Mouse (Mus musculus): ENCODE measurements around the gene Ndufa6. TPM values are rescaled to one million over a fixed set of nuclear protein-coding genes. Genes with fewer than 3 reads are reported as not detected.

The Ndufa6 gene
- polyA plus RNA-seq, 1 experiment from 2014 or later, result 420 TPM

DNA sequence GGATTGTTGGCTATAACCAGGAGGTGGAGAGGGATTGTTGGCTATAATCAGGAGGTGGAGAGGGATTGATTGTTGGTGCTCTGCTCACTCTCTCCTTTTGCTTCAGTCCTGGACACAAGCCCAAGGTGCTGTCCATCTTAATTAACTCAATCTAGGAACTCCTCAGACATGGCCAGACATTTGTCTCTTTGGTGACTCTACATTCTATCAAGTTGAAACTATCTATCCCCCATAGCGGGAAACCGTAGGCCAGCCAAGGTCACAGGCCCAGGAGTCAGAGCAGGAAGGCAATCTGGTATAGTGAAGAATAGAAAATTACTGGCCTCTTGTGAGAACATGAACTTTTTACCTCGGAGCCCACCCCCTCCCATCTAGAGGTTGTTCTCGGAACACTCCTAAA, 8.1 kb upstream of the Ndufa6 start:
- no peaks in the 10 kb centered on the region for H3K27me3 ChIP-seq (replicated peaks)
- WGBS, result 74% methylated on average over 4 of the region's 4 CpGs
- H3K4me2 ChIP-seq, result no peak overlapping the region
- no peak overlapping the region for H3K4me3 ChIP-seq (replicated peaks)
- no peaks in the 10 kb centered on the region for H3K36me3 ChIP-seq
- H3K27ac ChIP-seq, result no peak overlapping the region
- ATAC-seq (ENCODE audit: insufficient read depth, low FRiP score, low read depth), result no peak
- no peak overlapping the region for H3K9ac ChIP-seq
- H3K4me1 ChIP-seq, result peaks cover 7% of the 10 kb centered on the region
- no peaks in the 10 kb centered on the region for H3K9me3 ChIP-seq

- Histone ChIP-seq H3K4me1 (peaks cover 7% of the 10 kb centered on the region), H3K9me3 (no peaks in the 10 kb centered on the region), H3K27ac (peak overlapping the region; percentile 65; the same call in 1 of the 2 replicates), H3K4me2 (no peak overlapping the region), H3K36me3 (no peaks in the 10 kb centered on the region), H3K9ac (no peak overlapping the region), H3K27me3 (replicated peaks) (no peaks in the 10 kb centered on the region), H3K4me3 (replicated peaks) (no peak overlapping the region)
- 63% methylated on average over 11 of the region's 11 CpGs for WGBS
- ATAC-seq (ENCODE audit: insufficient read depth, low FRiP score, low read depth), result peak; percentile 80; the same call in 1 of the 2 replicates
Measured at GRCm38 (mm10) chr15:82361459-82362018, 7.4 kb upstream of the Ndufa6 start.

- Histone ChIP-seq H3K36me3 (no peaks in the 10 kb centered on the region), H3K4me1 (peaks cover 11% of the 10 kb centered on the region), H3K27me3 (replicated peaks) (no peaks in the 10 kb centered on the region), H3K9ac (no peak overlapping the region), H3K4me2 (no peak overlapping the region), H3K9me3 (no peaks in the 10 kb centered on the region), H3K4me3 (replicated peaks) (no peak overlapping the region), H3K27ac (peak overlapping the region; percentile 57)
- no peak for ATAC-seq (ENCODE audit: insufficient read depth, low FRiP score, low read depth)
- 53% methylated on average over 22 of the region's 22 CpGs for WGBS
Measured at GRCm38 (mm10) chr15:82358431-82359260, 4.5 kb upstream of the Ndufa6 start.

DNA sequence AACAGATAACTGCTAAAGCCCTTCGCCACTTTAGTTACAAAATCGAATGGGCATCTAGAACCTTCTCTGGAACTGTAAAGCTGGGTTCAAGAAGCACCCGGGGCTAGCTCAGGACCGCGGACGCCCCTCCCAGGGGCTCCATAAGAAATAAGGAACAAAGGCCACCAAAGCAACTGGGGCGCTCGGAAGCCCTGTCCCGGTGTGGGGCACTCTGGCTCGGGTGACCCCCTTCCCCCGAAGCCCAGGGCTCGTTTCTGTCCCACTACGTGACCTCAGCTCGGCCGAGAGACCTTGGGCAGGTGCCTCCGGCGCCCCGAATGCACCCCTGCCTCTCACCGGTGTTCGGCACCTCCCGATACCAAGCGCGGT, 393 bp downstream of the Ndufa6 start:
- Histone ChIP-seq H3K36me3 (peaks cover 17% of the 10 kb centered on the region), H3K27ac (peak overlapping the region; percentile 79), H3K4me3 (replicated peaks) (peak overlapping the region; percentile 79), H3K9me3 (no peaks in the 10 kb centered on the region), H3K4me2 (peak overlapping the region; percentile 68), H3K9ac (peak overlapping the region; percentile 94), H3K27me3 (replicated peaks) (no peaks in the 10 kb centered on the region), H3K4me1 (peaks cover 26% of the 10 kb centered on the region)
- peak; percentile 1; the same call in 1 of the 2 replicates for ATAC-seq (ENCODE audit: insufficient read depth, low FRiP score, low read depth)
- 0% methylated on average over 23 of the region's 23 CpGs for WGBS

- Histone ChIP-seq H3K27ac (peak overlapping the region; percentile 79), H3K36me3 (peaks cover 22% of the 10 kb centered on the region)
- 22% methylated on average over 14 of the region's 14 CpGs for WGBS
Measured at GRCm38 (mm10) chr15:82353078-82353744, 911 bp downstream of the Ndufa6 start.

DNA sequence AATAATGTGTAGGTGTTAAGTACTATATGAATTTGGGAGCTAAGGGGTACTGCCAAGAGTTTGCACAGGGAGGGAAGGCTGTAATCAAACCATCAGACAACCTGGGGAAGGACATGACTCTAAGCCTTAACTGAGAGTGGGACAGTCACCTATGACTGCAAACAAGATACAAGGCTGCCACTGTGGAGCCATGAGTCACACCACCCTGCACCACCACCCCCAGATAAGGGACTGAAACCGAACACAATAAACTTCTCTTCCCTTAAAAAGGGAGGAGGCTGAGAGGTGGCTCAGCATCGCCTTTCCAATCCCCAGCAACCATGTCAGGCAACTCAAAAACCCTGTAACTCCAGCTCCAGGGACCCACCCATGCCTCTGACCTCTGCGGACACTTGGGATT, 2.6 kb downstream of the Ndufa6 start:
- Histone ChIP-seq H3K27me3 (replicated peaks) (no peaks in the 10 kb centered on the region), H3K4me1 (peaks cover 30% of the 10 kb centered on the region), H3K27ac (peak overlapping the region; percentile 6; the same call in 1 of the 2 replicates), H3K4me2 (no peak overlapping the region), H3K4me3 (replicated peaks) (no peak overlapping the region), H3K36me3 (peaks cover 27% of the 10 kb centered on the region), H3K9ac (no peak overlapping the region), H3K9me3 (no peaks in the 10 kb centered on the region)
- WGBS, result 68% methylated on average over 2 of the region's 3 CpGs
- ATAC-seq (ENCODE audit: insufficient read depth, low FRiP score, low read depth), result no peak

More at GRCm38 (mm10) chr15:82353078-82353744, 911 bp downstream of the Ndufa6 start:
- H3K4me3 ChIP-seq (replicated peaks), result peak overlapping the region; percentile 79
- peak overlapping the region; percentile 68 for H3K4me2 ChIP-seq
- H3K9me3 ChIP-seq, result no peaks in the 10 kb centered on the region
- peaks cover 23% of the 10 kb centered on the region for H3K4me1 ChIP-seq
- H3K27me3 ChIP-seq (replicated peaks), result no peaks in the 10 kb centered on the region
- ATAC-seq (ENCODE audit: insufficient read depth, low FRiP score, low read depth), result no peak
- H3K9ac ChIP-seq, result peak overlapping the region; percentile 94

GRCm38 (mm10) chr15:82350349-82350748, 3.8 kb downstream of the Ndufa6 start:
- Histone ChIP-seq H3K9me3 (no peaks in the 10 kb centered on the region), H3K36me3 (peaks cover 27% of the 10 kb centered on the region), H3K4me2 (no peak overlapping the region), H3K9ac (no peak overlapping the region), H3K27me3 (replicated peaks) (no peaks in the 10 kb centered on the region), H3K4me3 (replicated peaks) (no peak overlapping the region), H3K4me1 (peaks cover 30% of the 10 kb centered on the region), H3K27ac (peak overlapping the region; percentile 49)
- ATAC-seq (ENCODE audit: insufficient read depth, low FRiP score, low read depth), result no peak
- 79% methylated on average over 4 of the region's 4 CpGs for WGBS

GRCm38 (mm10) chr15:82348999-82349341, 5.2 kb downstream of the Ndufa6 start:
- no peak overlapping the region for H3K4me3 ChIP-seq (replicated peaks)
- peaks cover 26% of the 10 kb centered on the region for H3K4me1 ChIP-seq
- H3K27ac ChIP-seq, result no peak overlapping the region
- no peak overlapping the region for H3K4me2 ChIP-seq
- H3K27me3 ChIP-seq (replicated peaks), result no peaks in the 10 kb centered on the region
- 84% methylated on average over 2 of the region's 2 CpGs for WGBS
- H3K9ac ChIP-seq, result no peak overlapping the region
- no peaks in the 10 kb centered on the region for H3K9me3 ChIP-seq
- no peak for ATAC-seq (ENCODE audit: insufficient read depth, low FRiP score, low read depth)
- peaks cover 27% of the 10 kb centered on the region for H3K36me3 ChIP-seq

DNA sequence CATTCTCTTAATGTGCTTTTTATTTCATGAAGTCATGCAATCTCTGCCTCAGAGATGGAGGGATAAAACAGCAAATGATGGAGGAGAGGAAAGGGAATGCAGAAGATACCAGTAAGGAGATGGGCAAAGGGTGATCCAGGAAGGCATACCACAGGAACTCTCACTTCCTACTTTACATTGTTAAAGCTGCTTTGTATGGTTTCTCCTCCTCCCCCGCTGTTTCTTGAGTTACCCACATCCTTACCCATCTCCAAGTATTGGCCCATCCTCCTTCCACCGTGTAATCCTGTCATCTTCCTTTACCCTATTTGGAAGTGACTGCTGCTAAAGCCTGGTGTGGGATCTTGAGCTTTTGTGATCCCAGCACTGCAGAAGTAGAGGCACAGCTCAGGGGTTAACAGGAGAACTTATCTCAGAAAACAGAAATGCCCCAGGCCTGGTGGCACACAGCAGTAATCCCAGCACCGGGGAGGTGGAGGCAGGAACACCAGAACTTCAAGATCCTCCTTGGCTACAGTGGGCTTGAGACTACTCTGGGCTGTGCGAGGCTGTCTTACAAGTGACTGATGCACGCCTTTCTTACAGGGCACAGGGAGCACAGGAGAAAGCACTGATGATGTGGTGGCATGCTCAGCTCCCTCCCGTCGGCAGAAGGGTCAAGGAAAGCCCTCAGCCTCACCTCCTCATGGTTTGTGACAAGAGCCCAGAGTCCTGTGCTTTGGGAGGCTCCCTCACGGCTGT, 5.7 kb downstream of the Ndufa6 start:
- Histone ChIP-seq H3K9me3 (no peaks in the 10 kb centered on the region), H3K27me3 (replicated peaks) (no peaks in the 10 kb centered on the region), H3K4me2 (no peak overlapping the region), H3K4me3 (replicated peaks) (no peak overlapping the region), H3K36me3 (peaks cover 31% of the 10 kb centered on the region), H3K4me1 (peaks cover 26% of the 10 kb centered on the region), H3K9ac (no peak overlapping the region), H3K27ac (no peak overlapping the region)
- ATAC-seq (ENCODE audit: insufficient read depth, low FRiP score, low read depth), result no peak
- 83% methylated on average over 8 of the region's 8 CpGs for WGBS

DNA sequence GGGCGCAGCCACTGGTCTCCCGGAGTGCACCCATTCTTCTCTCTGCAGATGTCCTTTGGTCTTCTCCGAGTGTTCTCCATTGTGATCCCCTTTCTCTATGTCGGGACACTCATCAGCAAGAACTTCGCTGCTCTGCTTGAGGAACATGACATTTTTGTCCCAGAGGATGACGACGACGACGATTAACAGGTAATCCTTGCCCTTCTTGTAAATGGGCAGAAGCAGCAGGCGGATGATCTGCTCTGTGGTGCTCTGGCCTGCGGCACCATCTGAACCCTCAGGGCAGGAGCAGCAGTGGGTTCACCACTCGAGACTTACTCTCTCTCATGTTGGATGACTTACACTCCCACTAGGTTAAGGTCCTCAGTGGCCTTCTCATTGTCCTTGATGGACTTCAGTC, 6.3 kb downstream of the Ndufa6 start:
- H3K27ac ChIP-seq, result no peak overlapping the region
- H3K27me3 ChIP-seq (replicated peaks), result no peaks in the 10 kb centered on the region
- ATAC-seq (ENCODE audit: insufficient read depth, low FRiP score, low read depth), result no peak
- WGBS, result 93% methylated on average over 12 of the region's 12 CpGs
- peaks cover 26% of the 10 kb centered on the region for H3K4me1 ChIP-seq
- H3K36me3 ChIP-seq, result peaks cover 32% of the 10 kb centered on the region
- peak overlapping the region; percentile 73 for H3K4me2 ChIP-seq
- no peaks in the 10 kb centered on the region for H3K9me3 ChIP-seq
- no peak overlapping the region for H3K4me3 ChIP-seq (replicated peaks)
- H3K9ac ChIP-seq, result no peak overlapping the region

- H3K9me3 ChIP-seq, result no peaks in the 10 kb centered on the region
- peak overlapping the region; percentile 32; the same call in 1 of the 2 replicates for H3K9ac ChIP-seq
- peaks cover 24% of the 10 kb centered on the region for H3K4me1 ChIP-seq
- H3K36me3 ChIP-seq, result peaks cover 32% of the 10 kb centered on the region
- H3K27ac ChIP-seq, result peak overlapping the region; percentile 93; the same call in 1 of the 2 replicates
- ATAC-seq (ENCODE audit: insufficient read depth, low FRiP score, low read depth), result no peak
- 79% methylated on average over 4 of the region's 4 CpGs for WGBS
- no peaks in the 10 kb centered on the region for H3K27me3 ChIP-seq (replicated peaks)
- H3K4me2 ChIP-seq, result peak overlapping the region; percentile 73
- peak overlapping the region; percentile 79 for H3K4me3 ChIP-seq (replicated peaks)
Measured at GRCm38 (mm10) chr15:82347303-82347676, 6.8 kb downstream of the Ndufa6 start.

Data from stomach, embryonic 15.5 days (tissue).